In genomic region chr9:59678313-59678712, GRCm38 (mm10) we compare ENCODE assay signal across 9 mouse cellular contexts. TPM values are rescaled to one million over a fixed set of nuclear protein-coding genes. Genes with fewer than 3 reads are reported as not detected.
A peak's percentile ranks its signal among the peaks of the same experiment; 100 is the strongest.
DNase-seq lines count a peak whose midpoint lies in the region; ATAC-seq and TF ChIP-seq lines count a peak whose summit lies in the region.
"Had no signal": no experiment of that assay in that cellular context is flagged by ENCODE, and none has a peak within 500 bp of the region (broad histone marks: within the 10 kb centered on the region; RNA-seq: fewer than 3 reads in every experiment).

No protein-coding gene starts in this region.

- no peak overlapping the region for H3K27ac ChIP-seq in kidney, embryonic 15.5 days
- H3K27ac ChIP-seq in cortical plate, adult 2 months (ENCODE audit: insufficient read depth, low read length), result no peak overlapping the region
- no peak overlapping the region for H3K27ac ChIP-seq in heart, embryonic 12.5 days (ENCODE audit: poor library complexity, severe bottlenecking)
- H3K27ac ChIP-seq: liver, embryonic 15.5 days had no signal

- no peak overlapping the region for H3K4me3 ChIP-seq in kidney, embryonic 15.5 days (replicated peaks)
- no peak overlapping the region for H3K4me3 ChIP-seq in cortical plate, adult 2 months (ENCODE audit: insufficient read depth, low read length)
- H3K4me3 ChIP-seq in heart, embryonic 12.5 days, result no peak overlapping the region
- H3K4me3 ChIP-seq: liver, embryonic 15.5 days had no signal

- 8% methylated on average over 1 of the region's 1 CpGs for WGBS in kidney, embryonic 15.5 days
- WGBS in heart, embryonic 12.5 days, result 9% methylated on average over 1 of the region's 1 CpGs

- H3K27me3 ChIP-seq in kidney, embryonic 15.5 days, result peaks cover 22% of the 10 kb centered on the region
- H3K27me3 ChIP-seq in heart, embryonic 12.5 days (replicated peaks), result peaks cover 25% of the 10 kb centered on the region

- no peak for ATAC-seq in kidney, embryonic 15.5 days (replicated peaks; ENCODE audit: low FRiP score)
- no peak for ATAC-seq in heart, embryonic 12.5 days (ENCODE audit: insufficient number of reproducible peaks, low FRiP score)

- TF ChIP-seq POLR2A in cortical plate, adult 2 months (IDR thresholded peaks at IDR 0.05; ENCODE audit: extremely low read depth, insufficient read depth, low read length), result no peak

- H3K9ac ChIP-seq in kidney, embryonic 15.5 days, result no peak overlapping the region
- no peak overlapping the region for H3K9ac ChIP-seq in heart, embryonic 12.5 days
- H3K9ac ChIP-seq: liver, embryonic 15.5 days had no signal

- no peaks in the 10 kb centered on the region for H3K9me3 ChIP-seq in kidney, embryonic 15.5 days (replicated peaks)
- no peaks in the 10 kb centered on the region for H3K9me3 ChIP-seq in heart, embryonic 12.5 days (replicated peaks)
- H3K9me3 ChIP-seq: liver, embryonic 15.5 days had no signal

- H3K36me3 ChIP-seq in kidney, embryonic 15.5 days, result peaks cover 63% of the 10 kb centered on the region
- peaks cover 61% of the 10 kb centered on the region for H3K36me3 ChIP-seq in heart, embryonic 12.5 days

- H3K4me2 ChIP-seq in kidney, embryonic 15.5 days, result no peak overlapping the region
- H3K4me2 ChIP-seq in heart, embryonic 12.5 days, result no peak overlapping the region
- H3K4me2 ChIP-seq: liver, embryonic 15.5 days had no signal

- DNase-seq in kidney, adult 11 months, result peak; percentile 43
- DNase-seq in MN1 (ENCODE audit: low spot score), result peak; percentile 70
- peak; percentile 69 for DNase-seq in lung, postnatal 25 days (ENCODE audit: low spot score)
- no peak for DNase-seq in urinary bladder, postnatal 25 days (ENCODE audit: low spot score)
- no peak for DNase-seq in urinary bladder, postnatal 36 days (ENCODE audit: low spot score in 2 of 2)

- H3K4me1 ChIP-seq in kidney, embryonic 15.5 days, result peaks cover 14% of the 10 kb centered on the region
- H3K4me1 ChIP-seq in cortical plate, adult 2 months (ENCODE audit: control insufficient read depth, insufficient read depth, low read length), result peaks cover 2% of the 10 kb centered on the region; the same call in 1 of the 2 replicates
- peaks cover 8% of the 10 kb centered on the region for H3K4me1 ChIP-seq in heart, embryonic 12.5 days (replicated peaks)

- TF ChIP-seq CTCF in cortical plate, adult 2 months (IDR thresholded peaks at IDR 0.05; ENCODE audit: extremely low read depth, insufficient read depth, low read length), result peak; percentile 74

RNA-seq across cellular contexts. Expression of gene Gramd2, which starts 1.6 kb away (rescaled TPM):
- 0.95 and 1.0 TPM in 2 replicates for polyA plus RNA-seq in kidney, embryonic 15.5 days (2015; fragmentation: Nextera tagmentation; extraction: Ambion mirVana)
- 18.7 and 18.9 TPM in 2 replicates for polyA plus RNA-seq in cortical plate, adult 2 months (2012; rRNA removed)
- polyA plus RNA-seq in heart, embryonic 12.5 days (2016; fragmentation: Nextera tagmentation; extraction: Ambion mirVana), result 0.32 TPM in 1 of 2 replicates, not detected in the other

RNA-seq across cellular contexts. Expression of gene Pkm, which starts 22.1 kb away (rescaled TPM):
- 1,267 and 1,340 TPM in 2 replicates for polyA plus RNA-seq in kidney, embryonic 15.5 days (2015; fragmentation: Nextera tagmentation; extraction: Ambion mirVana)
- 1,537 and 1,545 TPM in 2 replicates for polyA plus RNA-seq in cortical plate, adult 2 months (2012; rRNA removed)
- polyA plus RNA-seq in heart, embryonic 12.5 days (2016; fragmentation: Nextera tagmentation; extraction: Ambion mirVana), result 1,832 and 1,839 TPM in 2 replicates

Comparison
In these comparisons a context has a peak if more than half of its experiments do, and no peak if none do; other contexts are left out.
1. DNase-seq: peak in kidney, adult 11 months (single experiment), MN1 (single experiment) and lung, postnatal 25 days (single experiment); none in urinary bladder, postnatal 25 days (single experiment) and urinary bladder, postnatal 36 days (0 of 2).